Mouse (Mus musculus): ENCODE data around the gene Dhrs11.

Gene Dhrs11

DNA sequence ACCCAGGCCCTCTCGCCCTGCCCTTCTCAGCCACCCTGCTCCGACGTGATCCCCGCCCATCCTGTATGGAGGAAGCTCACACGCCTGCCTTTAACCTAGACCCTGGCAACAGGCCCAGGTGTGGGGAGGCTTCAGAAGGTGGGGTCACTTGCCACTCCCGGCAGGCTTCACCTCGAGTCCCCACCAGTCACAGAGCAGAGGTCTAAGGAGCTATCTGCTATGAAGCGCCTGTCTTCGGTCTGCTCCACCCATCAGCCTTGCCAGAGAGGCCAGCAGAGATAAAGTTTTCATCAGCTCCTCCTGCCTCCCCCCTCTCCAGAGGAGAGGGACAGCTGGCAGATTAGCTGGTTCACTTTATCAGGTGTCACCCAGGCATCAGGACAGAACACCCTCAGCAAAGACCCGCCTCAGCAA lies 5.3 kb downstream of the Dhrs11 start:
- no peak for DNase-seq (ENCODE audit: low spot score in 2 of 2)

DNA sequence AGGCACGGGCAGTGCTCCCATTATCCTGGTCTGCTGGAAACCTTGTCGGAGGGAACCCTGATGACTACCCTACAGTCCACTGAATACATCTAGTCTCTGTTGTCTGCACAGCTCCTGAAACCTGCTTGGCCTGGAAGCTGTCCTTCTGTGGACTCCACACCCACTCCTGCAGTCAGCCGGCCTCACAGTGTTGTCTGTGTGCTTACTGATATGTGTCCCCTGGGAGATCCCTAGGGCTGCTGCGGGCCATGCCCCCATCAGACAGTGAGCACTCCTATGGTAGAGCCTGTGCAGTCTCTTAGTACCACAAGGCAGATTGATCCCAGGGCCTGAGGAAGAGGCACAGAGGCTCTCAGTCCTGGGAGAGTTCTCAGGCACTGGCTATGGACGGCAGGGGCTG lies 6.3 kb downstream of the Dhrs11 start:
- DNase-seq (ENCODE audit: low spot score in 2 of 2), result no peak

DNA sequence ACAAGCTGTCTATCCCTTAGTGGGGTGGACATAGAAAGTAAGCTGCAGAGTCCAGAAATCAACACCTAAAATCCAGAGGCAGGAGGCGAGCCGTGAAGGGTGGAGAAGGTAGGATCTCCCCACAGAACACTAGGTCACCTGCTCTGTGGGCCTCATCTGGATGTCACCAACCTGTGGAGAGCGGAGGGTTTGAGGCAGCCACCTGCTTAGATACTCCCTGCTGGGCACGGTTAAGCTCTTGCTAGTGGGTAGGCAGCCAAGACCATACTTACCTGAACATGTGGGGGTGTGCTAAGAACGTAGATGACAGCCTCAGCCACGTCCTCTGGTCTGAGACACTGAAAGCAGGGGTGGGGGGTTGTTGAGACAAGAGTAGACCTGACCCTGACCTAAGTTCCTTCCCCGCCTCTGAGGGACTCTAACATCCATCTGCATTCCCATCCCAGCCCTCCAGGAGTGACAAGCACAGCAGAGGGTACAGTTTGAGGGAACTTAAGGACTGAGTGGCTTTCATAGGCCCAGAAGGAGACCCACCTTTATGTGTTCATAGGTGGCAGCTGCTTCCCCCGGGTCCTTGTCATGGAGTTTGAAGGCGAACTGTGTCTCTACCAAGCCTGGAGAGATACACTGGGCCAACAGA lies 7.5 kb downstream of the Dhrs11 start:
- DNase-seq (ENCODE audit: low spot score in 2 of 2), result no peak

DNA sequence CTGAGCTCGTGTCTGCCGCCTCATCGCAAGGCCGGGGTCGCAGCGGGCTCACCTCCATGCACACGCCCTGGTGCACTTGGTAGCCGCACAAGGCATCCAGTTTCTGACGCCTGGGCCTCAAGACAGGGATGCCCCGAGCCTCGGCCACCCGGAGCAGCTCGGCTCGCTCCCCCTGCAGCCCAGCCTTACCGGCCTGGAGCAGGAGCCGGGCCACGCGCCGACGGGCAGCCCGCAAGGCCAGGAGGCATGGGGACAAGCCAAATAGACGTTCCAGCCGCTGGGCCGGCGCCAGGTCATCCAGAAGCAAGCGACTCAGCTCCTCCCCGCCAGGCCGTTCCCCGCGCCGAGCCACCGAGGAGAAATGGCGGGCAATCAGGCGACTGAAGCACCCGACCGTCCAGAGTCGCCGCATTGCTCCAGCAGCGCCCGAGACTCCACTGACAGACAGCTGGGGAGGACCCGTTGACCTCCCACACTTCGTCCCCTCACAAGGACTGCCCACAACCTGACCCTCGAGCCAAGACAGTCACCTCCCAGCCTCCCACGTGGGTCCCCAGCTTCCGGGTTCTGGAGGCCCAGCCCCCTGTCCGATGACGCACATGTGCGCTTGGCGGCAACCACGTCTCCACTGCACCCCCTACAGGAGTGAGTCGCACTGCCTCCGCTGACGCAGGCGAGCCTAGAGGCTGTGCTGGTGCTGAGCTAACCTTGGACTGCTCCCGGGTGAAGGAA lies 9.7 kb downstream of the Dhrs11 start, which contains the start of gene Mrm1:
Mrm1 (minus strand) TSS at position 555 of the 732 bp plus-strand sequence.
- DNase-seq (ENCODE audit: low spot score in 2 of 2), result peak; percentile 77 to 87

DNA sequence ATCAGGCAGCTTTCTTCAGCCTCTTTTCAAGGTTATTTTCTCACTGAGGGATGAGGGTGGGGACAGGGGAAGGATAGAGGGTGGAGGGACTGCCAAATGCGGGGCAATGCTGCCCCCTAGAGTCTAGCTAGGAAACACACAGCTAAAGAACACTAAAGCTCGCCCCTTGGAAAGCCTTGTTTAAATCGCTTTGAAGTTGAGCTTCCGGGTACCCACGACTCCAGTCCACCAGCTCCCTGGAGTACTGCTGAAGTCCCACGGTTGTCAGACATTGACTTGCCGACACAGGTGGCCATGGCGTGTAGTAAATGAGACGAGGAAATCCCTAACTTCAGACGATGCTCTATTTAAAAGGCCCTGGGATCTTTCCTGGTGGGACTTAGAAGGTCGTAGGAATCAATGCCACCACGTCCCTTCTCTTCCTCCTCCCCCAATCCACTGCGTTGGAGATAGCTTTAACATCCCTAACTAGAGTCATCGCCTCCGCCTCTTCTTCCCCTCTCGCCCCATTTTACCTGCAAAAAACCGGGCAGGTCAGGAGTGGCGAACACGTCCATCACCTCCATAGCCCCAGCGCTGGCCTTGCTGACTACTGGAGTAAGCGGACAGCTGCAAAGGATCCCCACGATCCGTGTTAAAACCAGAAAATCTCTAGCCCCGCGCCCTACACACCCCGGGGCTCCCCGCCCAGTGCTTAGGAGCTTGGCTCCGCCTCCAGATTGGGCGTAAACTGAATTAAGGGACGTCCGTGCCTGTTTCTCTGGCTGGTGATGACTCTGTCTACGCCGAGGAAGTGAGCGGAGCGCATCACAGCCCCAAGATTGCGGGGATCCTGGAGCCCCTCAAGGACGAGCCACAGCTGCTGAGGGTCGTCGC lies 10.5 kb downstream of the Dhrs11 start:
- peak; percentile 56 to 61 for DNase-seq (ENCODE audit: low spot score in 2 of 2)

DNA sequence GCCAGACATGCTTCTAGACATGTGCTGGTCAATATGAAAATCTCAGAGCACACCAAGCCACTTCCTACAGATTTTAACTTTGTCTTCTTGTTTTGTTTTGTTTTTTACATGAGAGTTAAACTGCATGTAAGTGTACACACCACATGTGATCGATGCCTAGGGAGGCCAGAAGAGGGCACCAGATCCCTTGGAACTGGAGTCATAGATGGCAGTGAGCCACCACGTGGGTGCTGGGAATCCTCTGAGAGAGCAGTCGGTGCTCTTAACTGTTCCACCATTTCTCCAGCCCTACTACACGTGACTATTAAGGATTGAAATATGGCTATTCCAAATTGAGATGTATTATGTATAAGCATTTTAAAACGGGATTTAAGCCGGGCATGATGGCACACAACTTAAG lies 11.4 kb downstream of the Dhrs11 start:
- no peak for DNase-seq (ENCODE audit: low spot score in 2 of 2)

DNA sequence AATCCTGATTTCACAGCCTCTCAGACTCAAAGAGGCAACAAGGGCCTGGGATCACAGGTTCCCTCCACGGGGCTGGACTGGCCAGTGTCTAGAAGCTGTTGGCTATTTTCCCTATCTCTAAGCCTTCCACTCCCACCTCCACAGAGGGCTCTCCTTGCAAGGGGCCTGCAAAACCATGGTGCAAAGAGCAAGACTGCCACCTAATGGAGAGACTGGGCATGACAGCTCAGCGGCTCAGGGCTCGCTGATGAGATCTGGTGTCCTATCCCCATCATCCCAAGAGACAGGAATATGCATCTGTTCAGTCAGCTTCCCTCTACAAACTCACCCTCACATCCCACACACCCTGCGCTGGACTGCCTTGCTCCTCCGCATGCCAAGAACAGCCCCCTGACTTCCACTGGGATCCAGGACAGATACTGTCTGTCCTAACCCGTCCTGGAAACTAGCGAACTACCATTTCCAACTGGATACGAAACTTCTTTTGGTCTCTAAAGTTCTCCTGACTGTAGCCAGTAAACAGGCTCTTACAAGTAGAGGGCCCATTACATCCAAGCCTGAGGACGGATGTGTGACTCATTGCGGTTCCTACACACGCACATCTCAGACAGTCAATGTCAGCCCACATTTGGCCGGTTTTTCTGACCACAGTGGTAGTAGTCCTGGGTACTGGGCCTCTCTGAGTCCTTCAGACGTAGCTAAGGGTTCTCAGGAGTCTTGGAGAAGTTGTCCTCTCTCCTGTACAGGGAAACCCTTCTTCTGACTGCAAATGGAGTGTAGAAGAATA lies 14.9 kb downstream of the Dhrs11 start:
- peak; percentile 68 to 77 for DNase-seq (ENCODE audit: low spot score in 2 of 2)

DNA sequence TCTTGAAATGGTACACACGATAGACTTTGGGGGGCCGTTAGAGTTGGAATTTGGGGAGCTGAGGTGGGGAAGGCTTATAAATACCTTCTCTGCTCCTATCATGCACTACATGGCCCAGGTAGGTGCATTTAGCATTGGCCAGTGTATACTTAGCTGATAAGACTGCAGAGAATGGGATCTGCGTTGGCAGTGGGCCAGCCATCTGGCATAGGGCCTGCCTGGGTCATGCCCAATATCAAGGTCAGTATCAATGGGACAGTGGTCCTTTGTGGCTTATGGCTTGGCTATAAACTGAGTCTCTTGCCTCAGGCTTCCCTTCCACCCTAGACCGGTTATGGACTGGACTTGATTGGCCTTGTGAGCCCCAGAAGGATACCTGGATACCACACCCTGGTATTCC lies 24.4 kb downstream of the Dhrs11 start:
- no peak for DNase-seq (ENCODE audit: low spot score in 2 of 2)

DNA sequence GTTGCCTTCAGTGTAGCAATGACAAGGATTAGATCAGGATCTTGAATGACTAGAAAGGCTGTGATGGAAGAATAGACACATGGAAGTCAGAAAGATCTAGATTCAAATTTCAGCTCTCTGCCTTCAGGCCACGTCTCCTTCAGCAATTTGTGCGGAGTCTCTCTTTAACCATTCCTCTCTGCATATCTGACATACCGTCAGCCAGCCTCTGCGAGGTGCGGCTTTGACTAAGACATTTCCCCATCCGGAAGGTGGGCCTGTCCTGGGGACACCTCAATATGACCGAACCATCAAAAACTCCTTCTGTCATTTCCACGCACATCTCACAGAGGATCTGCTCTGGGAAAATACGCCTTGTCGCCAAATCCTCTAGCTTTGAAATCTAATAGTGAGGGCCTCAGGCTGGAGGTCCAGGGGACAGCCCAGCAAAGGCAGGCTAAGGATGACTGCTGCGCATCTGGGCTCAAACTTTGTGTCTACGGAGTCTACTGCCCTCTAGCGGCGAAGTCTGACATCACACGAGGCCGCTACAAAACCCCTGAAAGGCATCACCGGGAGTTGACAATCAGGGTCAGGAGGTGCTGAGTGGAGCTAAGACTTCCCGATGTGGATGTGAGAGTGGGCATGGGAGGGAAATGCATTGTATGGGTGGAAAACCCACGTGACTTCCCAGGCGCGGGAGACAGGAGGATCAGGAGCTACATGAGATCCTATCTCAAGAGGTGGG lies 31.0 kb downstream of the Dhrs11 start:
- peak; percentile 63 to 69 for DNase-seq (ENCODE audit: low spot score in 2 of 2)

DNA sequence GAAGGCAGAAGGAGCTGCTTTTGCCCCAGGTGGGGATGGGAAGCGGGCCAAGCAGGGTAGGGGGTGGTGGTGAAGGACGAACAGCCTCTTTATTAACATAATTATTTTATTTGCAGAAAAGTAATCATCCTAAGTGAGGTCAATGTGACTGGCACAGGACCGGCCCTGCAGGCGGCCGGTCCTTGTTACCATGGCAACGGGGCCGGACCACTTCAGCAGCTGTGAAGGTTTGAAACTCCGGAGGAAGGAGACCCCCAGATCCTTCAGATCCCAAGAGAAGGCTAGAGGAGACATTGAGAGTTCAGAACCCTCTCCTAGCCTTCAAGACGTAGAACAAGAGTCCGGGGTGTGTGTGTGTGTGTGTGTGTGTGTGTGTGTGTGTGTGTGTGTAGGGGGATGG lies 31.8 kb downstream of the Dhrs11 start:
- DNase-seq (ENCODE audit: low spot score in 2 of 2), result no peak

DNA sequence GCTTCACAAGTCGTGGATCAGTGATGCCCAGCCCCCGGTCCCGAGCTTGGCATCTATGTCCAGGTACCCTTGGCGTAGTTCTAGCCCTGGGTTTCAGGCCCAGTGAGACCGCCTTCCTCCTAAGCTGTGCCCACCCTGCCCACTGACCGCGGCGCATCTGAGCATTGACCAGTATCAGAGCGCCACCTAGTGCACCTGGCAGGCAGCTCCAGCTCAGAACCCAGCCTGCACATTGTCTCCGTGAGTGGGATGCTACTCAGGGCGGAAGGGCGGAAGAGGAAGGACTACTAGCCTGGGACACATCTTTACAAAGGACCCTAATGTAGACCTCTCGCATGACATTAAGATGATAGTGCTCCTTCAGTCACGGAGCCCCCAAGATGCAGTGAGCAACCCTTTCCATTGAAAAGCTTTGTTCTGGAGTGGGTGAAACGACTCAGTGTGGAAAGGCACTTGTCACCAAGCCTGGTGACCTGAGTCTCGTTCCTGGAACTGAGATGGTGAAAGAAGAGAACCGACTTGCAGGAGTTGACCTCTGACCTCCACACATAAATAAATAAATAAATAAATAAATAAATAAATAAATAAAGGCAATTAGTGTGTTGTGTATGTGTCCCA lies 34.2 kb downstream of the Dhrs11 start:
- DNase-seq (ENCODE audit: low spot score in 2 of 2), result peak; percentile 69 to 72

DNA sequence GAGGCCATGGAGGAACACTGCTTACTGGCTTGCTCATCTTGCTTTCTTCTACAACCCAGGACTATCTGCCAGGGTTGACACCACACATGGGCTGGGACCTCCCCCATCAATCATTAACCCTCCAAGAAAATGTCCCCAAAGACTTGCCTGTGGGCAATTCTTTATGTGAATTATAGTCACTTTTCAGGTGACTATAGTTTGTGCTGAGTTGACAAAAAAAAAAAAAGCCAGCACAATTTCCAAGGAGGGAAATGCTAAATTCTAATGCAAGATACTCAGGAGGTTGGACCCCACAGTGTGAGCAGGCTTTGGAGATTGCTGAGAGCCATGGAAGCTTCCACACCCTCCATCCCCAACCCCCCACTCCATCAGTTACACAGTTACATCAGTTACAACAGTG lies 35.2 kb downstream of the Dhrs11 start:
- DNase-seq (ENCODE audit: low spot score in 2 of 2), result no peak

DNA sequence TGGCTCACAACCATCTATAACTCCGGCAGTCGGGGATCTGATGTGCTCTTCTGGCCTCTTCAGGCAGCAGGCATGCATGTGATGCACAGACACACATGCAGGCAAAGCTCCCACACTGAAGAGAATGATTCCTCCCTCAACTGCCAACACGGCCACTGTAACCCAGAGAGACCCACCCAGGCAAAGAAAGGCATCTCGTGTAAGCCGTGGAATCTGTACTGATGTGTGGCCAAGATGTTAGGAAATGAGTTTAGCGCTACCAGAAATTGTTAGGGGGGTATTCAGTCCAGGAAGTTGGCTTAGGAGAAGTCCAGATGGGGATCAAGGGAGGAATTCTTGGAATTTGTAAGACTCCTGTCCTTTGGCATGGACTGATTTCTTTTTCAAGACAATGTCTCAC lies 38.4 kb downstream of the Dhrs11 start:
- no peak for DNase-seq (ENCODE audit: low spot score in 2 of 2)

DNA sequence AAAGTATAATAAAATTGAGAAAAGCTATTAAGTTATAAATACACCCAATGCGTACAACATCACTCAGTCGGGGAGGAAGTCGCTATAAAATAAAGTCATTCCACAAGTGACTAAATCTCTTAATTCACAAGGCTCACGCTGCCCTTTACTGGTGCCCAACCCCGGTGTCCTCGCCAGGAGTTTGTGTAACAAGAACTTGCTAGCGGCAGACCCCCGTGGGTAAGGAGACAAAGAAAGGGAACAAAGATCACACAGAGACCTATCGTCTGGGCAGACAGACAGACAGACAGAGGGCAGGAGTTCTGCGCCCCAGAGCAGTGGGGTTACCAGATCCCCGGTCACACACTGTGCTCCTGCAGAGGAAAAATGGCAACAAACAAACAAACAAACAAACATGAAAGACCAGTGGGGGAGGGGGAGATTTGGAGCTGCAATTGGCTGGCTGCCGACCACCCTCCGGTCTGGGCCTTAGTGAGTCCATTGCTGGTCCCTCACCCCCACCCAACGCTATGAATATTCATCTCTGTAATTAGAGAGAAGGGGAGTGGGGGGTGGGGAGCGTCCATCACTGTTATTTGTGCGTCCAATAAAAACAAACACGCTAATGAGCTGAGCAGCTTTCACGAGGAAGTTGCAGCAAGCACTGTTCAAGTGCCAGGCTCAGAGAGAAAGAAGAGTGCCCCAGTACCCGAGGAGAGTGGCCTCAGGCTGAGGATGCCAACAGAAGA lies 48.5 kb downstream of the Dhrs11 start:
- DNase-seq (ENCODE audit: low spot score in 2 of 2), result no peak

DNA sequence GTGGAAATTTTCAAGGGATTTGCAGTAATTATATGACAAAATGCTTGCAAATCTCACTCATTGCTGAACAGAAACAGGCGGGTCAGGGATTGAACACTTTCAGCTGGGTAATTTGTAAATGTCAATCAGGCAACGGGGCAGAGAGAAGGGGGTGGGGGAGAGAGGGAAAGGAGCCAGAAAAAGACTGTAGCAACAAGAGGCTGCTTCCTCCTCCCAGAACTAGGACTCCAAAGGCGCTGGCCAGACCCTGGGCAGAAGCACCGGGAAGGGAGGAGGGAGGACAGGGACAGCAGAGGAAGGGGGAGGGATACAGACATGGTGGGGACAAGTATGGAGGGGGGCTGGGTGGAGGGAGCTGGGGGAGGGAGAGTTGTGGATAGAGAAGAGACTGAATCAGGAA lies 53.2 kb downstream of the Dhrs11 start:
- no peak for DNase-seq (ENCODE audit: low spot score in 2 of 2)

DNA sequence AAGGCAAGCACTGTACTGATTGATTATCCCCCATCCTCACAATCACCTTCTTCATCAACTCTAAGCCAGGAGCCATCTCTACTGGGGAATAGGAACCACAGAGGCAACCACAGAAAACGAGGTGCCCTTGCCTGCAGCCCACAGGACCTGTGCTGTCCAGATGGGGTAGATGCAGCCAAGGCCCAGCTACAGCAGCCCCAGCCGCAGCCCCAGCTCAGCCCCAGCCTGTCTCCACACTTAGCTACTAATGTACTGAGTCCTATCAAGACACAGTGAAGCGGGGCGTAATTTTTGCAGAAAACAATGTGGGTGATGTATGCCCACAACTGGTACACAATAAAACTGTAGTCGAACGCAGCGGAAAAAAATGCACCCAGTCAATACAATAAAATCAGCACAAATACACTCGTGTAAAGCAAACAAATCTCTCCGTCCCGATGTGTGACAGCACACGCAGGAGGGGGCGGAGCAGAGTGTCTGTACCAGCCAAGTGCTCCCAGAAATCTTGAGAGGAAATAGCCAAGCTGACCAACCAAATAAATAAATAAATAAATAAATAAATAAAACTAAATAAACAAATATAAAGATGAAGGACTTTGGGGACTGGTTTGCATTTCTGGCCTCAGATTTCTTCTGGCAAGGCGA lies 53.8 kb downstream of the Dhrs11 start:
- no peak for DNase-seq (ENCODE audit: low spot score in 2 of 2)

All from frontal cortex, postnatal 25 days (tissue).